Mouse (Mus musculus) retina, postnatal 7 days (tissue): ENCODE data around the gene Sorbs1.
A peak's percentile ranks its signal among the peaks of the same experiment; 100 is the strongest.

Source experiments
- DNase-seq: peaks from one replicate; pipeline ENCODE4 v3.0.0-alpha.2; 2012; ENCODE audit warnings: low read depth, low spot score

Gene Sorbs1

DNA sequence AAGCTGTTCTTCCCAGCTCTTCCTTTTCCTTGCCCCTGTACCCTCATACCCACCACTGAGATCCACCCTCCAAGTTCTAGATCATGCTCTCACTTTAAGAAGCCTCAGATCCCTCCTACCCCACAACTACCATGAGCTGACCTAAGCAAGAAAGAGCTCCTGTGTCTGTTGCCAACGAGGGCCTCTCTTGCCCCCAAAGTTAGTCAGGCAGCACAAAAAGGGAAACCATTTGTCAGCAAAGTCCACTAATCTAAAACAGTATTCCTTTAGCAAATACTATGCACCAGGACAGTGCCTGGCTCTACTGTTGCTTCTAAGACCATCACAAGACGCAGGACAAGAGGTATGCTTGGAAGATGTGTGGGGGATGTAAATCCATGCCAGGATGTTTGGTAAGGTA lies 106.4 kb downstream of the Sorbs1 start:
- no peak for DNase-seq

DNA sequence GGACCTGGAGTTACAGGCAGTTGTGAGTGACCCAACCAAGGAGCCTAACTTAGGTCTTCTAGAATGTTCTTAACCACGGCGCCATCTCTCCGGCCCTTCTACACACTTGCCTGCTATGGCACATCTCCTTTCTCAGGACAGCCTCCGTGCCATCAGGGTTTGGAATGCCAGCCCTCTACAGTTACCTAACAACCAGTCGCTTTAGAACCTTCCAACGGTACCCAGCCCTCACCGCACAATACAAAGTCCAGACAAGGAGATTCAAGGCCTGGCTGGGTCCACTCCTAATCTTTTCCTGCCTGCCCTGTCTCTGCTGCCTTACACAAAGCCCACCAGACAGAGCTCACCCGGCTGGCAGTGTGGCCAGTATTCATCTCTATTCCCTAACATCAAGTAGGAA lies 106.9 kb downstream of the Sorbs1 start:
- no peak for DNase-seq

DNA sequence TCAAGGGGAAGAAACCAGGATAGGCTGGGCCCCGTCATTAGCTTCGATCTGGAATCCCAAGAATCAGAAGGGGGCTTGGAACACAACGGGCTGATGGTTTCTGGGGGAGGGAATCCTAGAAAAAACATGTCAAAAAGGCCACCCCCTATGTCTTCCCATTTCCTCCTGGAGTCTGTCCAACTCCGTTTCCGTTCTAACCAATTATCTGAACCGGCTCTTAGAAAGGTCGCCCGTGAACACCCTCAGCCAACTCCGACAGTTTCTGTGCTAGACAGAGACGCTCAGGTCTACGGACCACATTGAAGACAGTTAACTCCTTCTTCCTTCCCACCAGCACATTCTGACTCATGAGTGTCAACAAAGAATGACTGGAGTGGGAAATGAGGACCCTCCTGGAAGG lies 107.8 kb downstream of the Sorbs1 start:
- DNase-seq: no peak

DNA sequence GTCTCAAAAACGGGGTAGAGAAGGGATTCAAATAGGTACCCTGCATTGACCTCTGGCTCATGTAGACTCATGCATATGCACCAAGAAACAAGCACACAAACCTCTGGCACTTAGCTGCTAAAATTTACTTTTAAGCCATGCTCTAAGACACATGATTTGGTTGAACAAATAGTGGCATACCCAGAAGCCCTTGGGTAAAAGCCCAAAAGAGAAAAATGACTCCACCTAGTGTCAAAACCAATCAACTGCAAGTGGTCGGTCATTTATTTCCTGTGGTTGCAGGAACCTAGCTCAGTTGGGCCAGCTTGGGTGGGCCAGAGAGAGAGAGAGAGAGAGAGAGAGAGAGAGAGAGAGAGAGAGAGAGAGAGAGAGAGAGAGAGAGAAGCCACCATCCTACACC lies 109.0 kb downstream of the Sorbs1 start:
- DNase-seq: no peak

DNA sequence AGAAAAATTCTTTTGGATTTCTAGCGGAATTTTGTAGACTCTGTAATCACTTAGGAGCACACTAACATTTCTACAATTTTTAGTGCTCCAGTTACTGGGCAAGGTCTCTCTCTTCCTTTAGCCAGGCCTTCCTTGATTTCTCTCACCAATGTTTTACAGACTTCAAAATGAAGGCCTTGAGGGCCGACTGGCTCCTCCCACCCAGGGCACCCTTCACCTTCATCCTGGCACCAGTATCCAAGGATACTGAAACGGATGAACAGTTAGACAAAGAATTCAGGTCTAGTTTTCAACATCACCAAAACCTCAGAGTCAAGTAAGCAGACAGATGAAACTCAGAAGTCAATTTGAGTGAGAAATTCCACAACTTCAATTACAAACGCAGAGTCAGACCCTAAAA lies 109.6 kb downstream of the Sorbs1 start:
- no peak for DNase-seq

DNA sequence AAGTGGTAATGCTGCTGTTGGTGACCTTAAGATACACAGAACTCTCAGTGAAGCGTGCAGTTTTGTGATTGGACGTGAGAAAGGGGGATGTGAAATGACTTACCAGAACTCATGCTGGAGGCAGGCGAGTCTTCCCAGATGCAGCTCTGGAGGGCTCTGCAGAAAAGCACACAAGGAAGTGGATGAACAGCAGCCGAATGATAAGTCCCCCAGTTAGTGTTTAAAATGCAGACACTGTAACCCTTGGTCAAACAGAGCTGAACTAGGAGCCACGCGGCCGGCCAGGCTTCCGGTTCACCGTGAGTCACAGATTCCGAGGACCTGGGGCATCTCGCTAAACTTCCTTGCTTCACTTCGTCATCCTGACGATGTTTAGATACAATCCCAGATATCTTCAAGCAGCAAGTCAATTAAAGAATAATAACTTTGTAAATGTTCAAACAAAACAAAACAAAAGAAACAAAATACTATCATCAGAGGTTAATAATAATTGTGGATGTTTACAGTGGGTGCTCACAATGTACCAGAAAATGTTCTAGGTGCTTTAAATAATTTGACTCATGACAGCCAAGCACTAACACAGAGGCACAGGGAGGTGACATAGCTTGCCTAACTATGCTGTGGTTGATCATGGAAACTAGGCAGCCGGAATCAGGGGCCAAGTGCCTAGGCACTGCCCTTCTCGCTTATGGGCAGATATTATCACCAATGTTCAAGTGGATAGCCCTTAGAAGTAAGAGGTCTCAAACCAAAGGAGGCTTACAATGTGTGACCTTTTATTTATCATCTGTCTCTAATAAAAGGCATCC lies 111.2 kb downstream of the Sorbs1 start:
- DNase-seq: no peak

DNA sequence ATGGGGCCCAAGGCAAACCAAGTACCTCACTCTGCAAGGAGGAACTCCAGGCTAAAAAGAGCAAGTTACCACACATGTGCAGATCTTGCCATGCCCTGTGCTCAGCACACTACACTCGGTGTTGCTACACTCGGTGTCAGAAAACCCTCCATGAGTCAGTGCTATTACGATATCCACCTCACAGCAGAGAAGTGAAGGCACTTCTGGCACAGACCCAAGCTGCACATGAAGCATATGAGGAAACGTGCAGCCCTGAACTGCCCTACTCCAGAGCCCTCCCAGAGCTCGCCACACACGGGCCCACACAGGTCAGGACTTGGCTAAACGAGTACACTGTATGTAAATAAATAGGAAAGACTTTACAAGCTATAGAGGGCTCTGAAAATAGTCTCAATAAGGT lies 112.4 kb downstream of the Sorbs1 start:
- DNase-seq: no peak

DNA sequence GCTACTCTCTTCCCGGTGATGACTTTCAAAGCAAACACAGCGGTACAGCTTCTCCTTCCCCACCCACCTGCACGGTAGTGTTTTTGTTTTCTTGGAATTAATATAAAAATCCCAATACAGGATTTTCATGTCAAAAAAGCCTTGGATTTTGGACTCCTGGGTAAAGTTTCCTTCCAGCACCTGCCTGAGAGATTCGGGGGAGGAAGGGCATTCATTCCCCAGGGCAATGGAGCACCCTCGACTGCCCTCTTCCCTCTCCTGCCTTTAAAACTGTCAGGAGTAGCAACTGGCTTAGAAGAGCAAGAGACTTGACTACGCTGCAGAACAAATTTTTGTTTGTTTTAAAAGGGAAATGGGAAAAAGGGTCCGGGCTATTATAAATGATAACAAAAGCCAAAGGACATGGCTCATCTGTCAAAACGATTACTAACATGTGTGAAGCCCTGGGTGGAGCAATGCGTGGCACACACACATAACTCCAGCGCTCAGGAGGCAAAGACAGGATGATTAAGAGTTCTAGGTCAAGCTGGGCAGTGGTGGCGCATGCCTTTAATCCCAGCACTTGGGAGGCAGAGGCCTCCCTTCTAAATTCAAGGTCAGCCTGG lies 113.1 kb downstream of the Sorbs1 start:
- no peak for DNase-seq

DNA sequence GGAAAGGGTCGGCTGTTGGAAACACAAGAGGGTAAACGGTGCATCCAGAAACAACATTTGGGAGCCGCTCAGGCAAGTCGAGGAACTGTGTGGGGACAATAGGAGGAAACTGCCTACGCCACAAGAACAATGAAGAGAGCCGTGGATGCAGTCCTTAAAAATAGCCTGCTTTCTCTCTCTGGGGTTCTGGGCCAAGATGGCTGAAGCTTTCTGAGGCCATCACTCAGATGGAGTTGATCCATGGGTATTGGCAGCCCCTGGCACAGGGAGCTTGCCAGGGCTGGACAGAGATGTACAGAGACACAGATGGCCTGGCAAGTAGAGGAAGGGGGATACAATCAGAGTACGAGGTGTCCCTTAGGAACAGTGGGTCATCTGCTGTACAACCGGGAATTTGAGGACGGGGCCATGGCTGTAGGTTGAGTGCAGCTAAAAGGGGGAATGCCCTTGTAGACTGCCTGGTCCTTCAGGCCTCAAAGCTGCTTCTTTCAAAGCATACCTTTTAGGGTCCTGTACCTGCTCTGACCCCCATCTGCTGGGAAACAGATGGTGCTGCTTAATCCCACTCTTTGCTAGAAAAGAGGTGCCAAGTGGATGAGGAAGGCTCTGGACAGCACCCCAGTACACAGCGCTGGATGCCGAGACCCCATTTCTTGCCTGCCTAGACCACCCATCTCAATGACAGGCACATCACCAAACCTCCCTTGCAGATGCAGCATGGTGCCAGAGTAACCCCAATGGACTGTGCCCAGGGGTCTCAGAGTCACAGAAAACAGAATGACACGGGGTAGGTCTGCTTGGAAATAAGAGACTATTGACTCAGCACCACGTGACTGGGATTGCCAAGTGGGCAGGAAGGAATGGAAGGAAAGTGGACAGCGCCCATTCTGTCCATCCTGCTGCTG lies 117.6 kb downstream of the Sorbs1 start:
- no peak for DNase-seq

DNA sequence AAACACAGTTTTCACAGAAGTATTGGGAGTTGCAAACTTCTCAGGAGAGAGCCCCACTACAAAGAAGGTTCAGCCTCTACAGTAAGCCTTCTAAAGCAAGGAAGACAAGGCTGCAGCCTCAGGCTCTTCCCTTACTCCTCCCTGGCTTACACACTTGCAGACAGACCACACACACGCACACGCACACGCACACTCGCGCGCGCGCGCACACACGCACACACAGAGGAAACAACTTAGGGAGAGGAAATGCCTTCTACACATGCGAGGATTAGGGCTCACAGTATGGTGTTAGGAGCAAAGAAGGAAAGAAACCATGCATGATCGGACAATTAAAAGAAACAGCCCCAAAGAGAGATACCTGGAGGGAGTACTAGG lies 118.3 kb downstream of the Sorbs1 start:
- DNase-seq: no peak

DNA sequence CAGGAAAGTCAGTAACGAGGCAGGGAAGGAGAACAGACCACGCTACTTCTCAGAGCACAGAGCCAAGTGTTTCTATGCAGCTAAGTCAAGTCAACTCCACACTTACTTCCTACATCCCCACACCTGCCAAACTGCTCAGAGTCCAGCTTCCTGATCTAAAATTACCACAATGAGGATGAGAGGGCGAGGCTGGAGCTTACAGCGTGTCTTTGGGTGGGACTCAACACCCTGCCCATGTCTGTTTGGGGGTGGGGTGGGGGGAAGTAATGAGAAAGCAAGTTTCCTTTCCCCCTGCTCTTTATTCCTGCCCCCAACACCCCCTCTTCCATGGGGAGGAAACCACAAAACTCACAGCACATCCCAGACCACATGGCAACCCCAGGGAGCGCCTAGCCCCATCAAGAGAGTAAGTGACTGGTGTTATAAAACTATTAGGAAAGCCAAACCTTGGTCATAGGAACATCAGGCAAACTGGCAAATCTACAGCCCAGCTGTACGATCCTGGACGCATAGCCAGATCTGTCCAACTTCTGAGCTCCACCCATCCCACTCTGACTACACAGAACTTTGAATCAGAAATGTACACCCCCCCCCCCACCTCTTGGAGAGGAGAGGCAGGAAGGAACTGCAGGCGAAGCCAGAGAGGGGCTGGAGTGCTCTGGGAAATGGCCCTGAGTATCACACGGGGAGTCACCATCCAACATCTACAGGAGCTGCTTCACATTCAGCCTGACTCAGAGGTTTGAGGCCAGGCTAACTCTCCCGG lies 118.8 kb downstream of the Sorbs1 start:
- no peak for DNase-seq

DNA sequence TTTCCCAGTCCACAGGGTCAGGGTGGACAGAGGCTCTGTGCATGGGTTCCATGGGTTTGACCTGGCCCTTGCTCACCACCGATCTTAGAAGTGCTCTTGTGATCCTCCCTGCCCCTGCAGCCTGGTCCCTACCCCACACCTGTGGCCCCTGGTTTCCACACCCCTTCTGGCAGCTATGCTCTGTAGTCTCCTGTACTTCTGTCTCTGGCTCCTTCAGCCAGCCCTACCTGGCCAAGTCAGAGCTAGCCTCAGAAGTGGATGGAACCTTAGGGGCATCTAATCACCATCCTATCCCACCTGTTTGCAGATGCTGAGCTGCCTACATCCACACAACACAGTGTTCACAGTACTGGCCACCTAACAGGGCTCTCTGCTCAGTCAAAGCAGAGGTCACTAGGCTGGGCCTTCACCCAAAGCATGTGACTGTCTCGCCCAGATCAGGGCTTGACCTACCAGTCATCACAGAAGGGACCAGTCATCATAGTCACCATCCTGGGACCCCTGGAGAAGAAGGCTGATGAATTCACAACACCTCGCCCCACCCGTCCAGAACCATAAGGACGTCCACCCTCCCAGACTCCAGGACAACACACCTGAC lies 120.7 kb downstream of the Sorbs1 start:
- DNase-seq: no peak

DNA sequence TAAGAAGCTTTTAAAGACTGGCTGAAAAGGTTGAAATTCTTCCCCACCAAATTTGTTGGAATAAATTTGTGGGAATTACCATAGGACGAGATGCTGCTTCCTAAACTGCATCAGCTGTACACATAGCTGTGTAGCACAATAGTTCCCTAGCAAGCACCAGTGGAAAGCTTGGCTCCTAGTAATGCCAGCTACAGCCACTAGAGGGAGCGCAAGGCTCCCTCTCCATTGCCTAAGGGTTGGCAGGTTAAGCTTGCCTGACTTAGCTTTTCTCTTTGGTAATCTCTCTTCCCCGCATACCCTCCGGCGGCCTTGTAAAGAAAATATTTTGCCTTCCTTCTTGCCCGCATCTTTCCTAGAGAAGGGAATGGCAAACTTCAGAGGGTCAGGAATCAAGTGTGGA lies 122.1 kb downstream of the Sorbs1 start:
- DNase-seq: peak; percentile 68

DNA sequence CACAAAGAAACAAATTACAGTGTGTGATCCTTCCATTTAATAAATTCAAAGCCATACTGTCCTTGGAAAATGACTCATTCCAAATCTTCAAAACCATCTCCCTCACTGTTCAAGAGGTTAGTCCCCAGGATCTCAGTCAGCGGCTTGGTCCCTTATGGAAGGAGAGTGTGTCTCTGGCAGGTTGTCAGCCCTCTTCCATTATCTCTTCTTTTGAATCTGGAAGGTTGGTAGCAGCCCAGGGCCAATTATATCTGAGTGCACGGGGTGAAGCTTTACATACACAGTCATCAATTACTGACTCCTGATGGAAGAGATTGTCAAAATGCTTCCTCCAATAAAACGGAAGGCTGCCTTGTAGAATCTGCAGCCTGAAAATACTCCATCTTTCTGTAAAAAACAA lies 126.7 kb downstream of the Sorbs1 start:
- no peak for DNase-seq

DNA sequence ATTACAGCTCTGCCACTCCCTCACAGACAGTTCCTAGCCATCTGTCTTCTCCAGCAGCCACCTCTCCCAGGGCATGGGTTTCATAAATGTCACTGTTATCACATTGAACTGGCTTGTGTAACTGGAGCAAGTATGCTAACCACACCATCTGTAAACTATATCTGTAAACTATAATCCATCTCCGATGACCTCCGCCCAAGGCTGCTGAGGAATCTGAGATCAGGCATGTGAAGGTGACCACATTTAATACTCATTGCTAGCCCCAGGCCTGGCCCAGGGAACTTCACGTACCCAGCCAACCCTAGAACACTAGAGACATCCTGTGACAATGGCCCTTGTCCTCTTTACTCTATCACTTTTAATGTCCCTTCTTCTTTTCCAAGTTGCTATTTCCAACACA lies 128.2 kb downstream of the Sorbs1 start:
- DNase-seq: no peak

DNA sequence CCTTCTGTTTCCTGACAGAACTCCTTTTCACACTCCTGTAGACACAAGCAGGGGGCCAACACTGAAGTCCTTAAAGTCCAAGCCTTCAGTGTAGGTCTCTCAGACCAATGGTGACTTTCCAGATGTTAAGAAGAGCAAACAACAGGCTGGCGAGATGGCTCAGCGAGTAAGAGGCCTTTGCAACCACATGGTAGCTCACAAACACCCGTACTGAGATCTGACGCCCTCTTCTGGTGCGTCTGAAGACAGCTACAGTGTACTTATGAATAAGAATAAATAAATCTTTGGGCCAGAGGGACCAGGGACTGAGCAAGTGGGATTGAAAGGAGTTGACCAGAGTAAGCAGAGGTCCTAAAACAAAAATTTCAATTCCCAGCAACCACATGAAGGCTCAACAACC lies 129.6 kb downstream of the Sorbs1 start:
- no peak for DNase-seq

DNA sequence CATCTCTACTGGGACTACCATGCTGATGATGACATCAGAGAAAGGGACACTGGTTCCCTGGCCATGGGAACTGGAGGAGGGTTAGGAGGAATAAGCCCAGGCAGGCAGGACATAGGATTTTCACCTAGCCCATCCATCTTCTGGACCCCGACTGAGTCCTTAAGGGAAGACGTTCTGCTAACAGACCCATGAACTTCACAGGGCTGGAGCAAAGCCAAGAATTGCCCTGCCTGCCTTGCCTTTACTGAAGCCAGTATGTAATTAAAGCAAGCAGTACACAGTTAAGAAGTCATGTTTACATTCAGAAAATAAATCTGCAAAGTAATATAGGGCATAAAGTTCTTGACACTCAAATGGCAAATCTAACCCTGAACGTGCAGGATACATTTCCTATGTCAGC lies 132.9 kb downstream of the Sorbs1 start:
- DNase-seq: no peak

DNA sequence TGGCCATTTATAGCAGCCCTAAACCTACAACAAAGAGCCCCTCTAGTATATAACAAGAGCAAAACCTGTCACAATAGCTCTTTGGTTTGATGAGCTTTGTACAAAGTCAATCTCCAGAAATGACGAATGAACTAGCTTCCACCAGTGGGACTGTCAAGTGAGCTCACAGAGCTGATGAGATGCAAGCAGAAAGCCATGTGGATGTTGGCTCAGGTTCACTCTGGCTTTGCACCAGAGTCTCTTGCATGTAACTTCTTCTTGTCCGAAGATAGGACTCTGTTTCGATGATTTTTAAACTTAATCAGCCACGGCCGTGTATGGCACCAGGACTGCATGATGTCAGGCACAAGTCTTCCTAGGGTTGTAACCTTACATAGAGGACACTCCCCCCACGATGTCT lies 133.6 kb downstream of the Sorbs1 start:
- no peak for DNase-seq

DNA sequence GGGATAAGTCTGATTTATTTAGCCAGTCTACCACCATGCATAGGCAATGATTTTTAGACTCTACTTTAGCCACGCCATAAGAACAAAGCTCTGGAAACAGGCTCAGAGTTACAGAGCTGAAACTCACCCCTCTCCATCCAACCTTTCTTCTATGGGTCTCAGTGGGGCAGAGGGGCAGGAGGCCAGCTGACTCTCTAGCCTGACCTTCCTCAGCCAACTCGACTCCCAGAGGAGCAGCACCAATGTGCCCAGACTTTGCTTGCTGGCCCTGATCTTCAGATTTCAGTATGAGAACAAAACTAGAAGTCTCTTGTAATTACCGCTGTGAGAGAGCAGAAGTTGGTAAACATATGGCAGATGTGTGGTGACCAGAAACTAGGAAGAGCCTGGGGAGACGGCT lies 134.5 kb downstream of the Sorbs1 start:
- DNase-seq: no peak

DNA sequence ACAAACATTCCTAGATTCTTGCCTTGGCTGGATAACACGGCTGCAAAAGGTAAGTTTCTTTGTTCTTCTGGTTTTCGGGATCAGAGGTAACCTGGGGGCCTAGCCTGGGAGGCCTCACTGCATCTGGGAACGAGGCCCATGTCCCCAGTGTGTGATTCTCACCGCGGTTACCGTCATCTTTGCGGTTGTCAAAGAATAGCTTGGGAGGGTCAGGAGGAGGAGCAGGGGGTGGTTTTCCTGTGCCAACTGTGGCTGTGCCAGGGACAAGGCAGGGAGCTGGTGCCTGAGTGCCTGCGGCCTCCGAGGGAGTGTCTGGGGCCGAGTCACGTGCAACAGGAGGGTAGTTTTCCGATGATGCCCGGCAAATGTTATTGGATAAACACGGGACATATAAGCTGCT lies 135.9 kb downstream of the Sorbs1 start:
- no peak for DNase-seq

DNA sequence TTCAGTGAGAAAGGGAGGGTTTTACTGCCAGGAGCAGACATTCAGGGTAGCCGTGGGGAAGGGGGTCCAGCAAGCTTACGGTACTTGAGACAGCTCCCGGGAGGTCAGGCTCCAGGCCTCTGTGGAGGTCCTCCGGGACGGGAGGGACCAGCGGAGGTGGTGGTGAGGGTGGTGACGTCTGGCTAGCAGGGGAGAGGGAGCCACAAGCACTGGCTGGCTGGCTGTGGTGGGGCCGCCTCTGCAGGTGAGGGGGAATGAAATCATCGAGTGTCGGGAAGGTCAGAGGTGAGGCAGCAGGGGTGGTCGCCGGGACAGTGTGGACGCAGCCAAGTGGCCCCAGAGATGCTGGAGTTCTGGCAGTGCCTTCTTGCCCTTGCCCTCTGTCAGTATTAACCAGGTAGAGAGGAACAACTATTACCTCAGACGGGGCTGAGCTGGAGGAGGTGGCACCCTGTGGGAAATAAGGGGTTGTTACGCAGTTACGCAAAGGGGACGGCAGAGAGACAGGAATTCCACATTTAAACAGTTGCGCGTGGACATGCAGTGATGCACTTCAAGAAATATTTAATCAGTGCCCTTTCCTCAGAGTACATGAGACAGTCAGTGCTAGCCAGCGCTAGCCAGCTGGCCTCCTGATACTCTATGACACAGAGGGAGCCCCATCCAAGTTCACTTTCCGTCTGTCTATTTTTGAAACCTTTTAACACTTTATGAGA lies 136.9 kb downstream of the Sorbs1 start:
- no peak for DNase-seq
